Mouse (Mus musculus) liver, adult 2 months (tissue): ENCODE measurements around the gene Pard6a.

Experiments
- CTCF ChIP-seq: fragments of 200-500 bp; IDR thresholded peaks from 2 replicates; pipeline ENCODE4 v1.5.1; 2011; ENCODE audit warnings: low read depth, low read length, control low read depth
- POLR2A ChIP-seq: fragments of 200-500 bp; IDR thresholded peaks from 2 replicates; pipeline ENCODE4 v1.6.1; 2011; ENCODE audit warnings: low read length, control low read depth; ENCODE audit not compliant: insufficient read depth; ENCODE audit errors: extremely low read depth

DNA sequence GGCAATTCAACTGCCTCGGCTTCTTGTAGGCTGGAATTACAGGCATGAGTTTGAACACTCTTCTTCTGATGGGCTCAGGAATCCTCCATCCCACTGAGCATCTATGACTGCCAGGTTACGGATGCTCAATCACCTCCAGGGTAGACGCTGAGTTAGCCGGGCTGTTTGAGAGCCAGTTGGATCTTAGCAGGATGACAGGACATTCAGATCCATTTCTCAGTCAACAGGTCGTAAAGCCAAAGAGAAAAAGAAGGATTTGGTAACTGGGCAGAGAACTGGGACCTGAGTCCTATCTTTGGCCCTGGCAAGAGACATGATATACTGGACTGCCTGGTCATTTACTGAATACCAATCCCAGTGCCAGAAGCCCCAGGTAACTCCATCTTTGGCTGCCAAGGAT lies 38.3 kb downstream of the Pard6a start:
- TF ChIP-seq CTCF: no peak
- no peak for TF ChIP-seq POLR2A
